Mouse (Mus musculus) forebrain, postnatal 0 days (tissue): ENCODE data around the gene Lgals8. TPM values are rescaled to one million over a fixed set of nuclear protein-coding genes. Genes with fewer than 3 reads are reported as not detected.

Experiments used
- ATAC-seq: fragments of 200-750 bp; cut with Nextera tagmentation; 2 replicates; pipeline ENCODE4 v1.8.0; 2017; ENCODE audit warnings: mild to moderate bottlenecking, moderate library complexity
- DNase-seq: peaks from one replicate; pipeline ENCODE4 v3.0.0-alpha.2; 2015
- H3K27ac ChIP-seq: fragments of 300-500 bp; sonication (generic); 2 replicates; pipeline ENCODE4 v1.5.1; 2014; ENCODE audit warnings: low read depth, mild to moderate bottlenecking, antibody characterized with exemption, low read length, moderate library complexity, mixed read lengths
- H3K27me3 ChIP-seq: fragments of 300-500 bp; sonication (generic); 2 replicates; pipeline ENCODE4 v1.6.1; 2014; ENCODE audit warnings: mild to moderate bottlenecking, low read length, mixed read lengths; ENCODE audit not compliant: insufficient read depth
- H3K36me3 ChIP-seq: fragments of 300-500 bp; sonication (generic); 2 replicates; pipeline ENCODE4 v1.6.1; 2014; ENCODE audit warnings: mild to moderate bottlenecking, moderate library complexity; ENCODE audit not compliant: insufficient read depth
- H3K4me1 ChIP-seq: fragments of 300-500 bp; sonication (generic); 2 replicates; pipeline ENCODE4 v1.6.1; 2014; ENCODE audit warnings: antibody characterized with exemption; ENCODE audit not compliant: insufficient read depth
- H3K4me2 ChIP-seq: fragments of 300-500 bp; sonication (generic); 2 replicates; pipeline ENCODE4 v1.6.1; 2014; ENCODE audit warnings: low read depth, mild to moderate bottlenecking, moderate library complexity
- H3K4me3 ChIP-seq: fragments of 300-500 bp; sonication (generic); 2 replicates; pipeline ENCODE4 v1.5.1; 2014; ENCODE audit warnings: low read depth, low read length, mixed read lengths
- H3K9ac ChIP-seq: fragments of 300-500 bp; sonication (generic); 2 replicates; pipeline ENCODE4 v1.6.1; 2014; ENCODE audit warnings: mild to moderate bottlenecking
- H3K9me3 ChIP-seq: fragments of 300-500 bp; sonication (generic); 2 replicates; pipeline ENCODE4 v1.6.1; 2016; ENCODE audit warnings: low read length
- CTCF ChIP-seq: sonication (generic); IDR thresholded peaks from 2 replicates; pipeline ENCODE4 v1.5.1; 2016; ENCODE audit warnings: antibody characterized with exemption, control low read depth, low read depth
- WGBS: fragments of 180-500 bp; shearing (Covaris S2); extraction: QIAGEN DNeasy Blood & Tissue Kit; methylation state at CpG from one replicate; pipeline ENCODE4 v1.1.7; 2014; 5-methylcytosine and 5-hydroxymethylcytosine counted together
- polyA plus RNA-seq: library from polyadenylated mRNA; unstranded; fragments of >200 nt; fragmentation: Nextera tagmentation; extraction: Ambion mirVana; gene quantifications from 2 replicates; pipeline ENCODE4 v1.2.1, GENCODE M21; 2015
- total RNA-seq: library from RNA; depleted of rRNA; stranded (reverse); fragments of >200 nt; gene quantifications from 2 replicates; pipeline ENCODE4 v1.2.3, GENCODE M21; 2014

Gene Lgals8
- total and polyA plus RNA-seq, 2 experiments from 2014 or later = 19.2 to 20.2 TPM

GRCm38 (mm10) chr13:12440813-12441212 is 23.9 kb downstream of the Lgals8 start:
- Histone ChIP-seq H3K9me3 (no peaks in the 10 kb centered on the region), H3K4me2 (no peak overlapping the region), H3K27me3 (no peaks in the 10 kb centered on the region), H3K9ac (no peak overlapping the region), H3K27ac (no peak overlapping the region), H3K4me3 (no peak overlapping the region), H3K4me1 (no peaks in the 10 kb centered on the region), H3K36me3 (peaks cover 49% of the 10 kb centered on the region)
- WGBS = 87% methylated on average over 6 of the region's 6 CpGs
- ATAC-seq = no peak
- no peak for TF ChIP-seq CTCF
- DNase-seq = no peak

GRCm38 (mm10) chr13:12439586-12439985 is 25.2 kb downstream of the Lgals8 start:
- DNase-seq (no peak), ATAC-seq (no peak)
- Histone ChIP-seq H3K4me3 (no peak overlapping the region), H3K27ac (no peak overlapping the region), H3K4me1 (no peaks in the 10 kb centered on the region), H3K4me2 (no peak overlapping the region), H3K9me3 (no peaks in the 10 kb centered on the region), H3K27me3 (no peaks in the 10 kb centered on the region), H3K9ac (no peak overlapping the region), H3K36me3 (peaks cover 60% of the 10 kb centered on the region)
- no peak for TF ChIP-seq CTCF
- 87% methylated on average over 3 of the region's 3 CpGs for WGBS

- Histone ChIP-seq H3K27ac (no peak overlapping the region), H3K4me3 (no peak overlapping the region), H3K9me3 (no peaks in the 10 kb centered on the region), H3K9ac (no peak overlapping the region), H3K36me3 (peaks cover 89% of the 10 kb centered on the region), H3K4me1 (no peaks in the 10 kb centered on the region), H3K27me3 (no peaks in the 10 kb centered on the region), H3K4me2 (no peak overlapping the region)
- no peak for TF ChIP-seq CTCF
- 88% methylated on average over 5 of the region's 5 CpGs for WGBS
- ATAC-seq (no peak), DNase-seq (no peak)
Measured at GRCm38 (mm10) chr13:12433843-12434242, 30.9 kb downstream of the Lgals8 start.

- WGBS = 97% methylated on average over 13 of the region's 13 CpGs
- no peak overlapping the region for H3K27ac ChIP-seq
- H3K27me3 ChIP-seq = no peaks in the 10 kb centered on the region
- H3K4me2 ChIP-seq = no peak overlapping the region
- peaks cover 88% of the 10 kb centered on the region for H3K36me3 ChIP-seq
- no peaks in the 10 kb centered on the region for H3K4me1 ChIP-seq
- H3K4me3 ChIP-seq = no peak overlapping the region
- no peak overlapping the region for H3K9ac ChIP-seq
- no peak for TF ChIP-seq CTCF
- ATAC-seq (no peak), DNase-seq (no peak)
- no peaks in the 10 kb centered on the region for H3K9me3 ChIP-seq
Measured at GRCm38 (mm10) chr13:12428556-12428955, 36.2 kb downstream of the Lgals8 start.

- Histone ChIP-seq H3K4me1 (no peaks in the 10 kb centered on the region), H3K9me3 (no peaks in the 10 kb centered on the region), H3K4me2 (no peak overlapping the region), H3K9ac (no peak overlapping the region), H3K36me3 (peaks cover 85% of the 10 kb centered on the region), H3K4me3 (no peak overlapping the region), H3K27ac (no peak overlapping the region), H3K27me3 (no peaks in the 10 kb centered on the region)
- TF ChIP-seq CTCF = no peak
- 95% methylated on average over 9 of the region's 9 CpGs for WGBS
- DNase-seq = no peak
- no peak for ATAC-seq
Measured at GRCm38 (mm10) chr13:12420596-12420995, 44.1 kb downstream of the Lgals8 start.

- no peaks in the 10 kb centered on the region for H3K4me1 ChIP-seq
- H3K27ac ChIP-seq = no peak overlapping the region
- no peaks in the 10 kb centered on the region for H3K27me3 ChIP-seq
- no peak overlapping the region for H3K9ac ChIP-seq
- H3K4me2 ChIP-seq = no peak overlapping the region
- H3K36me3 ChIP-seq = peaks cover 60% of the 10 kb centered on the region
- DNase-seq (no peak), ATAC-seq (no peak)
- H3K9me3 ChIP-seq = no peaks in the 10 kb centered on the region
- no peak overlapping the region for H3K4me3 ChIP-seq
- 87% methylated on average over 8 of the region's 8 CpGs for WGBS
- no peak for TF ChIP-seq CTCF
Measured at GRCm38 (mm10) chr13:12412016-12412415, 52.7 kb downstream of the Lgals8 start.

GRCm38 (mm10) chr13:12408343-12409066 is 56.2 kb downstream of the Lgals8 start:
- Histone ChIP-seq H3K27ac (no peak overlapping the region), H3K4me1 (no peaks in the 10 kb centered on the region), H3K4me3 (no peak overlapping the region), H3K9me3 (no peaks in the 10 kb centered on the region), H3K9ac (no peak overlapping the region), H3K27me3 (no peaks in the 10 kb centered on the region), H3K4me2 (no peak overlapping the region), H3K36me3 (peaks cover 50% of the 10 kb centered on the region)
- ATAC-seq = no peak
- DNase-seq = no peak
- WGBS = 72% methylated on average over 9 of the region's 9 CpGs
- TF ChIP-seq CTCF = no peak
